Mouse (Mus musculus) kidney, adult 2 months (tissue): ENCODE measurements around the gene Prdm5.

Experiments
- CTCF ChIP-seq: fragments of 200-500 bp; conservative IDR thresholded peaks from 2 replicates; pipeline ENCODE4 v1.5.1; 2011; ENCODE audit warnings: low read depth, mild to moderate bottlenecking, control low read depth, low read length, moderate library complexity, mixed read lengths; ENCODE audit not compliant: insufficient read depth, insufficient read length
- POLR2A ChIP-seq: fragments of 200-500 bp; IDR thresholded peaks from one replicate; pipeline ENCODE4 v1.6.1; 2011; ENCODE audit warnings: low read depth, low read length, control low read depth

- TF ChIP-seq CTCF = no peak
- no peak for TF ChIP-seq POLR2A
Measured at GRCm38 (mm10) chr6:65831443-65831842, 52.7 kb downstream of the Prdm5 start.
